Mouse (Mus musculus) erythroid progenitor cell, adult 5-6 weeks (primary cell): Measurements from ENCODE around the gene Gtf3c3. TPM values are rescaled to one million over a fixed set of nuclear protein-coding genes. Genes with fewer than 3 reads are reported as not detected.

Experiments used
- ATAC-seq: replicated peaks from 2 replicates; pipeline ENCODE4 v1.8.0; 2016; ENCODE audit warnings: moderate number of reproducible peaks, mild to moderate bottlenecking, moderate TSS enrichment, inconsistent platforms; ENCODE audit not compliant: poor library complexity, low FRiP score, severe bottlenecking
- total RNA-seq, 2 experiments: library from RNA; stranded (forward) in 1 of 2; stranded (reverse) in 1 of 2; fragments of 150-400 nt in 1 of 2; fragments of 186-747, 209-891 nt in 1 of 2; gene quantifications; 2 replicates each; pipeline versions ENCODE4 v1.2.3 to v1.2.4; 2015 to 2017; ENCODE audit warnings: low replicate concordance in 2 of 2

Gene Gtf3c3
- total RNA-seq (2015; ENCODE audit: low replicate concordance) (2.9 and 19.5 TPM in 2 replicates), total RNA-seq (2017; ENCODE audit: low replicate concordance) (3.8 and 7.4 TPM in 2 replicates)

DNA sequence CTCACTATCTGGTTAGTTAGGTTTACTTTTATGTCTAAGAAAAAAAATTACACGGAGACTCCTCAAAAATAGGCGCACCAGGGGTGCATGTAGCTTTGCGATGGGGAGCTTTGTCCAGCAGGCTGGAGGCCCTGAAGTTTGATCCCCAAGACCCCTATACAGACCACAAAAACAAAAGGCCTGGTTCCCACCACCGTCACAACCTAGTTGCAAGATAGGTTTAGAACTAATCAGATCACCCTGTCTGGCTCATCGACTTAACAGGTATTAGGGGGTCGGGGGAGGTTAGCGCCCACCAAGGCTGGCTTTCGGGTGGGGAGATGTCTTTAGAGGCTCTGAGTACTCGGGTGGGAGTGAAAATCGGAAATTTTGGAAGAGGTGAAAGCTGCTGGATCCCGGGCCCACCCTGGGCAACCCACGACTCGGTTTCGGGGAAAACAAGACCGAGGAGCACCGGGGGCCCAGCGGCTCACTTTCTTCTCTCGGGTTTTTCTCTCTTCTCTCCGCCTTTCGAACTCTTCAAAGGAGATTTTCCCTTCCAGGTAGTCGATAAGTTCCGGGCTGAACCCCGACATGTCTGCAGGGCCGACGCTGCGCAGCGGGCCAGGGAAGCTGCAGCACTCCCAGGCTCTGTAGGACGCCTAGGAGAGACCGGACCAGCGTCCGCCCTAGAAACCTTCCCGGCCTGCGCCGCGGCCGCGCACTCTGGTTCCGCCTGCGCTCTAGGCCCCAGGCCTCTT lies at the start of gene Gtf3c3:
TSS of gene Gtf3c3 (minus strand) at position 632 of the 740 bp plus-strand sequence.
- ATAC-seq = peak; percentile 95

GRCm38 (mm10) chr1:54484744-54485420 lies 46.1 kb upstream of the Gtf3c3 start:
- no peak for ATAC-seq

DNA sequence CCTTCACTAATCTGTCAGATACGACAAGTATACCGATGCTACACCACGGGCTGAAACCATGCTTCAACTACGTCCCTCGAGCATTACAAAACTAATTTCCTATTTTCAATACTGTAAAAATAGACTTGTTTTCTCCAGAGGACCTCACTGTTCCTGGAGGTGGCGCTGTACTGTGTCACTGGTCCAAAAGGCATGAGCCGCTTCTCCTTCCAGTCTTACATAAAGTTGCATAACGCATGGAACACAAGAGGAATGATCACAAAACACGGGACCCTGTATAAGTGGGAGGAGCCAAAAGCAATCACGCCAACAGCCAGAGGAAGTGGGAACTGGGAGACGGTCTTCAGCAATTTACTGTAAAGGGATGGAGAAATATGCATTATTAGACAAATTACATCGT lies 41.7 kb upstream of the Gtf3c3 start:
- no peak for ATAC-seq

DNA sequence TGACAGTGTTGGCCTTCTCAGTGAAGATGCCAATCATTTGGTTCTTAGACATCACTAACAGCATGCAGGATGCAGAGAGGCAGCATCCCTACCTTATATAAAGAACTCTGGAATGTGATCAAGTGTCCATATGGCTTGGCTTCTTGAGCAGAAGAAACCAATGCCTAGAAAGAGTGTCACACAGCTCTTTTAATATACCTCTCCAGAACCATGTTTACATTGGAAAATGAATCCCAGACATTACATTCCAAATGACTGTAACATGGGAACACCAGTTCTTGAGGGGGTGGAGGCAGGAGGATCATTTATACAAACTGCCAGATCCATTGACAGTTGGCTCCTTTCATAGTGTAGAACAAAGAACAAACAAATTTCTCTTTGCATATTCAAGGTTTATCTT lies 29.9 kb upstream of the Gtf3c3 start:
- ATAC-seq = no peak

DNA sequence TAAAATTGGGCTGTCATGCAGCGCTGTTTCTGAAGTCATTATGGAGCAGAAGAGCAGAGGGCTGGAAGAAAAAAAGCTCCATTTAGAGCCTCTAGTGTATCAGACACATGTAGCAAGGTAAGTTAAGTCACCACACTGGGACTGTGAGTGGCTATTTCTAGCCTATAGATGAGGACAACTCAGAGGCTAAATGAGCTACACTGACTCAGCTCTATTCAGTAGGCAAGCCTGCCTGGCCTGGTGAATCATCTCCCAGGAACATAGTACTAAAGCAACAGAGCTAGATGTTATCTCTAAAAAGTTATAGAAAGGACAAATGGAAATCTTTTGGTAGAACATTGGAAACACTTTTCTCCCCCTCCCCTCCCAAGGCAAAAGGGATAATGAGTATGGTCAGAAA lies 28.6 kb upstream of the Gtf3c3 start:
- no peak for ATAC-seq

- no peak for ATAC-seq
Measured at GRCm38 (mm10) chr1:54452116-54452515, 13.3 kb upstream of the Gtf3c3 start.

DNA sequence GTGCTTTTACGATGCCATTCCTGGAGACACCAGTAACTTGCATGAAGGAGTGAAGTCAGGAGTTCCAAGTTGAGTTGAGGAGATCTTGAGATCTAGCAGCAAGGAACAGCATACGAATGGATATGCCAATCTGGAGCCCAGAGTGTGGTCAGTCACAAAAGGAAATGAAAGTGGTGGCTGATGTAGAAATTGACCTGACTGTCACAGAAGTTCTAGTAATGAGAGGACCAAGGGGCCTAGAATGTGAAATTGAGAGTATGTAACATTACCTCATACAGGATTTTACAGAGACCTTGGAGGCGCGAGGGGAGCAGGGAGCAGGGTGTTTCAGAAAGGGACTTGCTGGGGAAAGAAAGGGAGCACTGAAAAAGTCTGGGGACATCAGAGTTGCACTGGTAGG lies 10.1 kb upstream of the Gtf3c3 start:
- ATAC-seq = no peak

DNA sequence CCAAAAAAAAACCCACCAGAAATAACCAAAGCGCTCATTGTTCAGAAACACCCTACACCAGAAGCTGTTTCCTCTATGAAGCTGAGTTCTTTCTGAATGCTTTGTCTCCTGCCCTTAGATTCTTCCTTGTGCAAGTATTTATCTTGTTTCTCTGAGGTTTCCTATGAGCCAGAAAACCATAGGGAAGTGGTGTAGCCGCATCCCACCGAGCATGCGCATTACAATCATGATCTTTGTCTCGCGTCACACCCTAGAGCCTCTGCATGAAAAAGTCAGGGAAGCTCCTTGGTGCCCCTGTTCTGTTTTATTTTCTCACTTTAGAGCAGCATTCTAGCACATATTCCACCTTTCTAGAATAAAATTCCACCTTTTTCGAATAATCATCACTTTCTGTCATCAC lies 4.9 kb upstream of the Gtf3c3 start:
- no peak for ATAC-seq

- ATAC-seq = no peak
Measured at GRCm38 (mm10) chr1:54439080-54439476, 307 bp upstream of the Gtf3c3 start.

GRCm38 (mm10) chr1:54422195-54422750 lies 16.5 kb downstream of the Gtf3c3 start:
- no peak for ATAC-seq

GRCm38 (mm10) chr1:54421670-54422069 lies 17.1 kb downstream of the Gtf3c3 start:
- no peak for ATAC-seq

- no peak for ATAC-seq
Measured at GRCm38 (mm10) chr1:54402736-54403135, 36.0 kb downstream of the Gtf3c3 start.

GRCm38 (mm10) chr1:54384221-54384620 lies 54.5 kb downstream of the Gtf3c3 start:
- ATAC-seq = no peak

- no peak for ATAC-seq
Measured at GRCm38 (mm10) chr1:54380978-54381914, 57.5 kb downstream of the Gtf3c3 start.

- ATAC-seq = no peak
Measured at GRCm38 (mm10) chr1:54377506-54378051, 61.2 kb downstream of the Gtf3c3 start.

- ATAC-seq = no peak
Measured at GRCm38 (mm10) chr1:54356566-54356965, 82.2 kb downstream of the Gtf3c3 start.

GRCm38 (mm10) chr1:54355485-54355884 lies 83.3 kb downstream of the Gtf3c3 start:
- no peak for ATAC-seq

DNA sequence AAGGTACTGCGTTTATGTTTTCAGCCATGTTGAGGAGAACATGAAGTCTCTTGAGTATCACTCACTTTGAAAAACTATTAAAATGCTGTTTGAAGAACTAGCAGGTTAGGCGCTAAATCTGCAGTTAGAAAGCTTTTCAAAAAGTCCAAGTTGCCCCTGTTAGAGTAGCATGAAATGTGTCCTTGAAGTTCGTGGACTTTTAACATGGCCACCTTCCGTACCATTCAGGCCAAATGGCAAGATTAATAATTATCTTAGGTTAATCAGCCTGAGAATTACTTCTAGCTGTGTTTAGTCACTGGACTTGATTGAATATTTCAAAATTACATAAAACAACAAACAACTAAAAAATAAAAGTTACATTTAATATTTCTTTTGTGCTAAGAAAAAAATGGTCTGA lies 84.0 kb downstream of the Gtf3c3 start:
- no peak for ATAC-seq
